8 mouse cellular contexts compared by ENCODE assay signal in the genomic region with DNA sequence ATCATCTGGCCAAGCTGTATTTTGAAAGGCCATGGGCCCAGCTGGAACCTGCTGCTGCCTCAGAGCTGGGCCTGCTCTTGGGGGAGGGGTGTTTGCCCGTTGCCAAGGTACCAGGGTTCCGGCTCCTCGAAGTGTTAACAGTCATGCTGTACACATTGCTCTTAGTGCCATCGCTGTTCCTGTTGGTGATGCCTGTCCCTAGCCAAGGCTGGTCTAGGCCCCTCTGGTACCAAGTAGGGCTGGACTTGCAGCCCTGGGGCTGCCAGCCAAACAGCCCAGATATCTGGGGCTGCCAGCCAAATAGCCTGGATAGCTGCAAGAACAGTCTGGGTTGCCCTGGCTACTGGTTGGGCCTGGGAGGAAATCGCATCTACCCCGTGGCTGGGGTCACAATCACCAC. TPM values are rescaled to one million over a fixed set of nuclear protein-coding genes. Genes with fewer than 3 reads are reported as not detected.
DNase-seq lines count a peak whose midpoint lies in the region; ATAC-seq lines count a peak whose summit lies in the region.

A gene (plus strand): TSS at position 129 of the 400 bp plus-strand sequence.

- H3K27me3 ChIP-seq in midbrain, embryonic 10.5 days (ENCODE audit: low read depth, poor library complexity, severe bottlenecking) = no peaks in the 10 kb centered on the region
- H3K27me3 ChIP-seq in midbrain, embryonic 11.5 days (ENCODE audit: control insufficient read depth, insufficient read depth, low read length) = no peaks in the 10 kb centered on the region

- no peak for DNase-seq in midbrain, embryonic 10.5 days (ENCODE audit: low spot score)
- DNase-seq in midbrain, embryonic 11.5 days (ENCODE audit: low spot score, missing footprints) = no peak
- DNase-seq in frontal cortex, postnatal 10 days (ENCODE audit: low spot score in 2 of 2) = peak; percentile 58 to 79
- DNase-seq in left cerebral cortex, adult 11 months (ENCODE audit: low spot score) = peak; percentile 44
- DNase-seq in right cerebral cortex, postnatal 4 days = peak; percentile 61
- no peak for DNase-seq in ovary, postnatal 36 days (ENCODE audit: low spot score)
- no peak for DNase-seq in adrenal gland, adult 2 months

- H3K4me3 ChIP-seq in midbrain, embryonic 10.5 days = no peak within 1 kb of the TSS
- H3K4me3 ChIP-seq in midbrain, embryonic 11.5 days (ENCODE audit: low read depth, low read length) = no peak within 1 kb of the TSS

- peaks cover 14% of the 10 kb centered on the region; the same call in 1 of the 2 replicates for H3K4me1 ChIP-seq in midbrain, embryonic 10.5 days
- no peaks in the 10 kb centered on the region for H3K4me1 ChIP-seq in midbrain, embryonic 11.5 days (ENCODE audit: control insufficient read depth, insufficient read depth, low read length)

- no peaks in the 10 kb centered on the region for H3K9me3 ChIP-seq in midbrain, embryonic 10.5 days (replicated peaks)
- no peaks in the 10 kb centered on the region for H3K9me3 ChIP-seq in midbrain, embryonic 11.5 days (ENCODE audit: control insufficient read depth, low read length)

- H3K36me3 ChIP-seq in midbrain, embryonic 10.5 days = no peaks in the 10 kb centered on the region
- no peaks in the 10 kb centered on the region for H3K36me3 ChIP-seq in midbrain, embryonic 11.5 days (ENCODE audit: control insufficient read depth, insufficient read depth, low read length)

- ATAC-seq in midbrain, embryonic 11.5 days (ENCODE audit: low FRiP score) = no peak
- ATAC-seq in inflammation-experienced regulatory T-cells, adult 6 months = no peak

- no peak within 1 kb of the TSS for H3K9ac ChIP-seq in midbrain, embryonic 11.5 days (ENCODE audit: low read length)

- no peak within 1 kb of the TSS for H3K4me2 ChIP-seq in midbrain, embryonic 11.5 days

- peak within 1 kb of the TSS; percentile 28; the same call in 1 of the 2 replicates for H3K27ac ChIP-seq in midbrain, embryonic 10.5 days (replicated peaks)
- H3K27ac ChIP-seq in midbrain, embryonic 11.5 days (ENCODE audit: low read depth, low read length) = no peak within 1 kb of the TSS

- WGBS in midbrain, embryonic 10.5 days = 83% methylated on average over 6 of the region's 6 CpGs
- WGBS in midbrain, embryonic 11.5 days = 75% methylated on average over 6 of the region's 6 CpGs

RNA-seq across cellular contexts. Expression of the gene that starts here (rescaled TPM):
- not detected in 2 replicates for polyA plus RNA-seq in midbrain, embryonic 10.5 days (2016; fragmentation: Nextera tagmentation; extraction: Ambion mirVana)
- polyA plus RNA-seq in midbrain, embryonic 11.5 days (2014; fragmentation: Nextera tagmentation; extraction: Ambion mirVana) = not detected in 2 replicates
- not detected for polyA plus RNA-seq in inflammation-experienced regulatory T-cells, adult 6 months (2017; shearing (Covaris generic))
- under 1 TPM in 1 of 2 experiments, not detected in 1; 0.61 TPM for total RNA-seq in adrenal gland, adult 2 months (2021)
- 0.15 TPM in 1 of 2 replicates, not detected in the other for polyA plus RNA-seq in adrenal gland, adult 2 months (2012; rRNA removed)

Comparison
In these comparisons a context has a peak if more than half of its experiments do, and no peak if none do; other contexts are left out.
1. DNase-seq: peak in frontal cortex, postnatal 10 days (2 of 2), left cerebral cortex, adult 11 months (single experiment) and right cerebral cortex, postnatal 4 days (single experiment); none in midbrain, embryonic 10.5 days (single experiment), midbrain, embryonic 11.5 days (single experiment), ovary, postnatal 36 days (single experiment) and adrenal gland, adult 2 months (single experiment).